Mouse (Mus musculus) MEL (cell line): ENCODE measurements around the gene Lgals7.

Experiments
- CTCF ChIP-seq, 3 experiments: IDR thresholded peaks in 2 of 3; conservative IDR thresholded peaks in 1 of 3; 2 replicates each; pipeline ENCODE4 v1.5.1; 2011 to 2012; ENCODE audit warnings: low read length in 3 of 3, low read depth in 2 of 3, mild to moderate bottlenecking in 2 of 3, improper control_type of control experiment in 1 of 3, inconsistent platforms in 1 of 3, mixed read lengths in 1 of 3, moderate library complexity in 1 of 3; ENCODE audit not compliant: control insufficient read depth in 1 of 3, insufficient read depth in 1 of 3, poor library complexity in 1 of 3, severe bottlenecking in 1 of 3
- EP300 ChIP-seq, 2 experiments: IDR thresholded peaks; 2 replicates each; pipeline ENCODE4 v1.6.1; 2011; ENCODE audit warnings: improper control_type of control experiment in 2 of 2, low read length in 2 of 2, low read depth in 1 of 2, mild to moderate bottlenecking in 1 of 2
- GATA1 ChIP-seq: IDR thresholded peaks from 2 replicates; pipeline ENCODE4 v1.6.1; 2011; ENCODE audit warnings: low read depth, low read length, improper control_type of control experiment
- MAFK ChIP-seq: IDR thresholded peaks from 2 replicates; pipeline ENCODE4 v1.6.1; 2011; ENCODE audit warnings: low read depth, mild to moderate bottlenecking, low read length, improper control_type of control experiment, borderline replicate concordance
- POLR2A ChIP-seq, 2 experiments: IDR thresholded peaks; 2 replicates each; pipeline ENCODE4 v1.6.1; 2011 to 2012; ENCODE audit warnings: low read length in 2 of 2, mild to moderate bottlenecking in 2 of 2, control low read depth in 1 of 2, improper control_type of control experiment in 1 of 2, low read depth in 1 of 2, moderate library complexity in 1 of 2; ENCODE audit not compliant: control insufficient read depth in 1 of 2, insufficient read depth in 1 of 2, poor library complexity in 1 of 2
- TCF12 ChIP-seq: IDR thresholded peaks from 2 replicates; pipeline ENCODE4 v1.6.1; 2014; ENCODE audit warnings: low read depth, mild to moderate bottlenecking, inconsistent platforms, low read length, improper control_type of control experiment, moderate library complexity
- USF1 ChIP-seq: IDR thresholded peaks from 2 replicates; pipeline ENCODE4 v1.6.1; 2014; ENCODE audit warnings: low read depth, mild to moderate bottlenecking, inconsistent platforms, low read length, improper control_type of control experiment, moderate library complexity
- ZNF384 ChIP-seq: IDR thresholded peaks from 2 replicates; pipeline ENCODE4 v1.6.1; 2012; ENCODE audit warnings: low read depth, mild to moderate bottlenecking, inconsistent platforms, low read length, improper control_type of control experiment

DNA sequence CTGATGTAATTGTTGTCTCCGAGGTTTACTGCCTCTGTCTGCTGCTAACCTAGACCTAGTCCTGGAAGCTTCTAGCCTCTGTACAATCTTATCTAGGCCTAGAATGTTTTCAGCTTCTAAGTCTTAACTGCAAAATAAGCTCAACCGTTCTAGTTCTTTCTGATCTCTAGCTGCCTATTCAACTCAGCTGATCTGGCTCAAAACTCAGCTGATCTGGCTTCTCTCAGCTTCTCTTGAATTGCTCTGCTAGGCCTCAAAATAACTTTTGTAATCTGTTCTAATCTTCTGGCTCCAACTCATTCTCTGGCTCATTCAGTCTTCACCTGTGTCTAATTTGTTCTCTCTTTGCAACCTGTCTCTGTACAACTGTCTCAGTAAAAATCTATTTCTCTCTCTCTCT, 10.9 kb downstream of the Lgals7 start:
- TF ChIP-seq POLR2A (IDR thresholded peaks at IDR 0.05; ENCODE audit: control insufficient read depth in 1 of 2, insufficient read depth in 1 of 2, low read depth in 1 of 2, low read length in 2 of 2, poor library complexity in 1 of 2) (no peak), USF1 (no peak), CTCF (IDR thresholded peaks at IDR 0.05 in 2 of 3, conservative IDR thresholded peaks at IDR 0.05 in 1 of 3; ENCODE audit: control insufficient read depth in 1 of 3, insufficient read depth in 1 of 3, low read depth in 2 of 3, low read length in 3 of 3, poor library complexity in 1 of 3, severe bottlenecking in 1 of 3) (no peak), ZNF384 (no peak), EP300 (IDR thresholded peaks at IDR 0.05; ENCODE audit: low read depth in 1 of 2, low read length in 2 of 2) (peak; percentile 20 to 55; a peak in 1 of 4 replicates), MAFK (no peak), GATA1 (0 out of 2 replicates have a peak, but pooled peaks have one; percentile 7), TCF12 (peak; percentile 31; the same call in 1 of the 2 replicates)
